In genomic region chr2:180522825-180523224, GRCm38 (mm10) we compare ENCODE assay signal across 24 mouse cellular contexts. TPM values are rescaled to one million over a fixed set of nuclear protein-coding genes. Genes with fewer than 3 reads are reported as not detected.
DNase-seq lines count a peak whose midpoint lies in the region; ATAC-seq and TF ChIP-seq lines count a peak whose summit lies in the region.
"Had no signal": no experiment of that assay in that cellular context is flagged by ENCODE, and none has a peak within 500 bp of the region (broad histone marks: within the 10 kb centered on the region; RNA-seq: fewer than 3 reads in every experiment).

No protein-coding gene starts in this region.

- no peaks in the 10 kb centered on the region for H3K27me3 ChIP-seq in liver, postnatal 0 days (ENCODE audit: insufficient read depth, low read length)
- H3K27me3 ChIP-seq in liver, embryonic 12.5 days (replicated peaks): peaks cover 37% of the 10 kb centered on the region
- H3K27me3 ChIP-seq in MEL (ENCODE audit: control insufficient read depth in 1 of 2, insufficient read depth in 2 of 2, low read length in 2 of 2): peaks cover 0 to 5% of the 10 kb centered on the region in 2 experiments; a peak in 3 of 4 replicates
- H3K27me3 ChIP-seq in forebrain, embryonic 16.5 days (replicated peaks; ENCODE audit: control insufficient read depth, insufficient read depth, low read length): no peaks in the 10 kb centered on the region; the same call in 1 of the 2 replicates

- no peak overlapping the region for H3K4me2 ChIP-seq in liver, postnatal 0 days (ENCODE audit: low read depth, low read length)
- no peak overlapping the region for H3K4me2 ChIP-seq in liver, embryonic 12.5 days
- no peak overlapping the region for H3K4me2 ChIP-seq in forebrain, embryonic 16.5 days (ENCODE audit: low read length)
- H3K4me2 ChIP-seq: liver, embryonic 13.5 days; midbrain, embryonic 12.5 days had no signal

- no peak for TF ChIP-seq CTCF in liver, postnatal 0 days (IDR thresholded peaks at IDR 0.05; ENCODE audit: low read depth)
- TF ChIP-seq CTCF in MEL (IDR thresholded peaks at IDR 0.05 in 2 of 3, conservative IDR thresholded peaks at IDR 0.05 in 1 of 3; ENCODE audit: control insufficient read depth in 1 of 3, insufficient read depth in 1 of 3, low read depth in 2 of 3, low read length in 3 of 3, poor library complexity in 1 of 3, severe bottlenecking in 1 of 3): no peak

- no peaks in the 10 kb centered on the region for H3K9me3 ChIP-seq in liver, postnatal 0 days (ENCODE audit: low read length)
- H3K9me3 ChIP-seq in liver, embryonic 12.5 days (replicated peaks): no peaks in the 10 kb centered on the region
- no peaks in the 10 kb centered on the region for H3K9me3 ChIP-seq in MEL (replicated peaks; ENCODE audit: insufficient read depth, low read length)
- H3K9me3 ChIP-seq in forebrain, embryonic 16.5 days (ENCODE audit: control insufficient read depth, low read length): no peaks in the 10 kb centered on the region
- H3K9me3 ChIP-seq: heart, embryonic 10.5 days; limb, embryonic 10.5 days; liver, embryonic 13.5 days; midbrain, embryonic 12.5 days had no signal

- no peak for TF ChIP-seq POLR2A in MEL (IDR thresholded peaks at IDR 0.05; ENCODE audit: control insufficient read depth in 1 of 2, insufficient read depth in 1 of 2, low read depth in 1 of 2, low read length in 2 of 2, poor library complexity in 1 of 2)

- no peak overlapping the region for H3K4me3 ChIP-seq in liver, postnatal 0 days (ENCODE audit: low read depth, low read length)
- no peak overlapping the region for H3K4me3 ChIP-seq in liver, embryonic 12.5 days
- no peak overlapping the region for H3K4me3 ChIP-seq in MEL (ENCODE audit: control insufficient read depth in 1 of 2, insufficient read depth in 1 of 2, low read depth in 2 of 2, low read length in 2 of 2)
- H3K4me3 ChIP-seq in forebrain, embryonic 16.5 days (replicated peaks; ENCODE audit: low read length): no peak overlapping the region
- H3K4me3 ChIP-seq: erythroblast, embryonic 14.5 days; heart, embryonic 10.5 days; left cerebral cortex, adult 2 months; limb, embryonic 10.5 days; liver, embryonic 13.5 days; midbrain, embryonic 12.5 days had no signal

- no peaks in the 10 kb centered on the region for H3K4me1 ChIP-seq in liver, postnatal 0 days (ENCODE audit: insufficient read depth)
- H3K4me1 ChIP-seq in liver, embryonic 12.5 days: no peaks in the 10 kb centered on the region
- H3K4me1 ChIP-seq in MEL (ENCODE audit: control insufficient read depth in 1 of 2, insufficient read depth in 2 of 2, low read length in 2 of 2): no peaks in the 10 kb centered on the region
- H3K4me1 ChIP-seq in forebrain, embryonic 16.5 days (replicated peaks; ENCODE audit: control insufficient read depth, insufficient read depth, low read length): peaks cover 6% of the 10 kb centered on the region; the same call in 1 of the 2 replicates
- H3K4me1 ChIP-seq: limb, embryonic 10.5 days; liver, embryonic 13.5 days; midbrain, embryonic 12.5 days had no signal

- 67% methylated on average over 4 of the region's 4 CpGs for WGBS in liver, postnatal 0 days (ENCODE audit: insufficient replicate concordance)
- WGBS in liver, embryonic 12.5 days (ENCODE audit: insufficient replicate concordance): 50% methylated on average over 4 of the region's 4 CpGs
- 78% methylated on average over 4 of the region's 4 CpGs for WGBS in forebrain, embryonic 16.5 days

- TF ChIP-seq EP300 in liver, postnatal 0 days (IDR thresholded peaks at IDR 0.05; ENCODE audit: low read depth): no peak
- TF ChIP-seq EP300 in MEL (IDR thresholded peaks at IDR 0.05; ENCODE audit: low read depth in 1 of 2, low read length in 2 of 2): no peak

- no peaks in the 10 kb centered on the region for H3K79me2 ChIP-seq in MEL (ENCODE audit: control insufficient read depth, insufficient read depth, low read length, poor library complexity)

- H3K27ac ChIP-seq in liver, postnatal 0 days (ENCODE audit: low read depth): no peak overlapping the region
- no peak overlapping the region for H3K27ac ChIP-seq in liver, embryonic 12.5 days
- no peak overlapping the region for H3K27ac ChIP-seq in MEL (ENCODE audit: control insufficient read depth, low read depth, low read length)
- H3K27ac ChIP-seq in forebrain, embryonic 16.5 days (ENCODE audit: low read length): no peak overlapping the region
- H3K27ac ChIP-seq: heart, embryonic 10.5 days; left cerebral cortex, adult 2 months; limb, embryonic 10.5 days; liver, embryonic 13.5 days; midbrain, embryonic 12.5 days had no signal

- DNase-seq in liver, postnatal 0 days: peak; percentile 29
- DNase-seq in A20 (ENCODE audit: low read depth, low spot score) (peak; percentile 10), MEL (ENCODE audit: low read depth, low spot score) (peak; percentile 41)
- no peak for DNase-seq in adrenal gland, adult (ENCODE audit: inconsistent age in 2 of 2, low spot score in 1 of 2)
- DNase-seq: cerebellum, adult 8-10 months; gastrocnemius, postnatal 25 days; heart, postnatal 10 days; kidney, adult 18-20 months; kidney, postnatal 14 days; liver, embryonic 13.5 days; right cerebral cortex, adult 18-20 months; thymus, postnatal 25 days had no signal

- ATAC-seq in liver, postnatal 0 days: no peak
- ATAC-seq in liver, embryonic 12.5 days: no peak
- peak; percentile 61 for ATAC-seq in megakaryocyte progenitor cell, adult 5-6 weeks (replicated peaks; ENCODE audit: poor library complexity)
- no peak for ATAC-seq in forebrain, embryonic 16.5 days
- ATAC-seq: forebrain, embryonic 14.5 days; Patski had no signal

- H3K9ac ChIP-seq in liver, postnatal 0 days (replicated peaks): no peak overlapping the region
- H3K9ac ChIP-seq in liver, embryonic 12.5 days: no peak overlapping the region
- H3K9ac ChIP-seq in MEL (ENCODE audit: control insufficient read depth, low read depth, low read length, poor library complexity, severe bottlenecking): no peak overlapping the region
- H3K9ac ChIP-seq in forebrain, embryonic 16.5 days (replicated peaks; ENCODE audit: low read depth, low read length): no peak overlapping the region
- H3K9ac ChIP-seq: liver, embryonic 13.5 days; midbrain, embryonic 12.5 days had no signal

- H3K36me3 ChIP-seq in liver, postnatal 0 days (replicated peaks; ENCODE audit: insufficient read depth, low read length): no peaks in the 10 kb centered on the region
- no peaks in the 10 kb centered on the region for H3K36me3 ChIP-seq in liver, embryonic 12.5 days
- no peaks in the 10 kb centered on the region for H3K36me3 ChIP-seq in MEL (ENCODE audit: control insufficient read depth in 1 of 2, insufficient read depth in 2 of 2, low read length in 2 of 2)
- no peaks in the 10 kb centered on the region for H3K36me3 ChIP-seq in forebrain, embryonic 16.5 days (ENCODE audit: control insufficient read depth, insufficient read depth)
- H3K36me3 ChIP-seq: heart, embryonic 10.5 days; limb, embryonic 10.5 days; liver, embryonic 13.5 days; midbrain, embryonic 12.5 days had no signal

- TF ChIP-seq RAD21 in MEL (IDR thresholded peaks at IDR 0.05; ENCODE audit: low read depth, low read length): no peak

TF ChIP-seq in MEL, 35 proteins besides CTCF, POLR2A, EP300 and RAD21:
- no peak for TF ChIP-seq POLR2AphosphoS2 (IDR thresholded peaks at IDR 0.05; ENCODE audit: low read length)
- no peak for TF ChIP-seq ELF1 (IDR thresholded peaks at IDR 0.05; ENCODE audit: low read depth, low read length)
- TF ChIP-seq NELFE (IDR thresholded peaks at IDR 0.05; ENCODE audit: low read depth, low read length): no peak
- TF ChIP-seq USF2 (IDR thresholded peaks at IDR 0.05; ENCODE audit: borderline replicate concordance in 1 of 2, insufficient read depth in 1 of 2, low read depth in 1 of 2, low read length in 2 of 2): no peak
- no peak for TF ChIP-seq RCOR1 (IDR thresholded peaks at IDR 0.05; ENCODE audit: low read depth, low read length)
- TF ChIP-seq GABPA (IDR thresholded peaks at IDR 0.05; ENCODE audit: low read depth, low read length): no peak
- TF ChIP-seq MAFK (IDR thresholded peaks at IDR 0.05; ENCODE audit: borderline replicate concordance, low read depth, low read length): no peak
TF ChIP-seq in MEL: peak in this region for 0.

RNA-seq across cellular contexts. Expression of gene Ntsr1, which starts 23.0 kb away (rescaled TPM):
- polyA plus RNA-seq in liver, postnatal 0 days (2015; fragmentation: Nextera tagmentation; extraction: Ambion mirVana): not detected in 2 replicates
- 0.12 and 0.31 TPM in 2 replicates for polyA plus RNA-seq in liver, embryonic 12.5 days (2016; fragmentation: Nextera tagmentation; extraction: Ambion mirVana)
- total RNA-seq in MEL (2012; rRNA removed): not detected in 2 replicates
- not detected for polyA plus RNA-seq in MEL (2012; ENCODE audit: insufficient read depth in 1 of 2, insufficient read length in 2 of 2, low read depth in 1 of 2, low replicate concordance in 2 of 2, missing spikeins in 1 of 2)
- not detected in 2 replicates for total RNA-seq in megakaryocyte progenitor cell, adult 5-6 weeks (2015)
- not detected in 2 replicates for total RNA-seq in megakaryocyte progenitor cell, adult 5-6 weeks (2017)
- polyA plus RNA-seq in forebrain, embryonic 16.5 days (2015; fragmentation: Nextera tagmentation; extraction: Ambion mirVana): 13.2 and 13.4 TPM in 2 replicates
- total RNA-seq: common myeloid progenitor, adult 5-6 weeks; gastrocnemius, postnatal 25 days; monocyte, adult 5-6 weeks had no signal
- polyA plus RNA-seq: erythroblast, embryonic 14.5 days; Patski had no signal

RNA-seq across cellular contexts. Expression of gene Mrgbp, which starts 58.3 kb away (rescaled TPM):
- 7.3 and 7.5 TPM in 2 replicates for polyA plus RNA-seq in liver, postnatal 0 days (2015; fragmentation: Nextera tagmentation; extraction: Ambion mirVana)
- 15.2 and 15.6 TPM in 2 replicates for polyA plus RNA-seq in liver, embryonic 12.5 days (2016; fragmentation: Nextera tagmentation; extraction: Ambion mirVana)
- total RNA-seq in MEL (2012; rRNA removed): 40.3 and 44.9 TPM in 2 replicates
- polyA plus RNA-seq in MEL (2012; ENCODE audit: insufficient read depth in 1 of 2, insufficient read length in 2 of 2, low read depth in 1 of 2, low replicate concordance in 2 of 2, missing spikeins in 1 of 2): 10 to 100 TPM in 1 of 2 experiments, not detected in 1; 54.5 TPM
- total RNA-seq in megakaryocyte progenitor cell, adult 5-6 weeks (2015): 34.2 and 36.6 TPM in 2 replicates
- 27.8 and 32.7 TPM in 2 replicates for total RNA-seq in megakaryocyte progenitor cell, adult 5-6 weeks (2017)
- polyA plus RNA-seq in forebrain, embryonic 16.5 days (2015; fragmentation: Nextera tagmentation; extraction: Ambion mirVana): 49.3 and 50.6 TPM in 2 replicates

Comparison
In these comparisons a context has a peak if more than half of its experiments do, and no peak if none do; other contexts are left out.
1. DNase-seq: peak in liver, postnatal 0 days (single experiment), A20 (single experiment) and MEL (single experiment); none in adrenal gland, adult (0 of 2).
2. RNA of gene Ntsr1, which starts 23.0 kb away (polyA plus RNA-seq): 13.2 to 13.4 TPM in forebrain, embryonic 16.5 days; 0.12 to 0.31 TPM in liver, embryonic 12.5 days, not detected in liver, postnatal 0 days and not detected in MEL; every median in the first group is over 10 times any median in the second.